Mouse (Mus musculus): ENCODE data around the gene Il17rd.

DNA sequence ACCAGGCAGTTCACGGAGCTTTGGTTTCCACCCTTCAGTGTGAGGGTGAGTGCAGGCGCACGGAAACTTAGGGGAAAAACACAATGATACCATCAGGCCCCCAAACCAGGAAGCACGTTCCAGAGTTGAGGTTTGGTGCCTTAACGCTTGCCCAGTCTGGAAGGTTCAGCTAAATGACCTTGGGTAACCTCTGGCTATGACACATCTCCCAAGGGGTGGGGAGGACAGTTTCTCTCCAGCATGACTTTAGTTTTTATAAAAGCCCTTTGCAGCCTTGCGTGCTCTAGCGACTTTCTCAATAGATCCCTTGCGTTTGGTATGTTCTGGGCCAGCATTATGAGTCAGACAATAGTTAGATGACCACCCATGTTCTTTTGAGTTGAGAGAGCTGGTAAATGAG is 84.8 kb downstream of the Il17rd start:
- TF ChIP-seq CTCF (IDR thresholded peaks at IDR 0.05; ENCODE audit: extremely low read depth, insufficient read depth, low read length): no peak
- TF ChIP-seq POLR2A (IDR thresholded peaks at IDR 0.05; ENCODE audit: extremely low read depth, insufficient read depth, low read length): no peak

Data from cortical plate, adult 2 months (tissue).